Mouse (Mus musculus): ENCODE measurements at regions not wholly inside any gene's neighbourhood (a gene's known extent, or its start where the extent isn't known, plus 50 kb on each side); places are given as distances from the start of the nearest gene placed in this dataset.

GRCm38 (mm10) chr3:41302805-41303204 is 220.0 kb upstream of the Pgrmc2 start:
- no peak for DNase-seq (ENCODE audit: low read depth)

- no peak for DNase-seq (ENCODE audit: low read depth)
These were observed 215.9 kb upstream of the Pgrmc2 start for GRCm38 (mm10) chr3:41298776-41299175.

GRCm38 (mm10) chr3:41296152-41296809 is 213.4 kb upstream of the Pgrmc2 start:
- no peak for DNase-seq (ENCODE audit: low read depth)

- no peak for DNase-seq (ENCODE audit: low read depth)
These were observed 212.3 kb upstream of the Pgrmc2 start for GRCm38 (mm10) chr3:41295150-41295549.

GRCm38 (mm10) chr3:41290535-41291307 is 207.9 kb upstream of the Pgrmc2 start:
- no peak for DNase-seq (ENCODE audit: low read depth)

GRCm38 (mm10) chr3:41288735-41289134 is 205.9 kb upstream of the Pgrmc2 start:
- DNase-seq (ENCODE audit: low read depth), result no peak

- DNase-seq (ENCODE audit: low read depth), result no peak
These were observed 205.2 kb upstream of the Pgrmc2 start for GRCm38 (mm10) chr3:41288066-41288465.

- DNase-seq (ENCODE audit: low read depth), result no peak
These were observed 202.5 kb upstream of the Pgrmc2 start for GRCm38 (mm10) chr3:41285336-41285735.

- peak; percentile 28 for DNase-seq (ENCODE audit: low read depth)
These were observed 202.1 kb upstream of the Pgrmc2 start for GRCm38 (mm10) chr3:41284897-41285296.

- DNase-seq (ENCODE audit: low read depth), result no peak
These were observed 199.7 kb upstream of the Pgrmc2 start for GRCm38 (mm10) chr3:41282431-41283037.

- no peak for DNase-seq (ENCODE audit: low read depth)
These were observed 193.2 kb upstream of the Pgrmc2 start for GRCm38 (mm10) chr3:41276096-41276495.

- DNase-seq (ENCODE audit: low read depth), result no peak
These were observed 185.7 kb upstream of the Pgrmc2 start for GRCm38 (mm10) chr3:41268516-41268915.

GRCm38 (mm10) chr3:41266216-41266615 is 183.4 kb upstream of the Pgrmc2 start:
- DNase-seq (ENCODE audit: low read depth), result no peak

GRCm38 (mm10) chr3:41265399-41265798 is 182.6 kb upstream of the Pgrmc2 start:
- DNase-seq (ENCODE audit: low read depth), result no peak

GRCm38 (mm10) chr3:41258291-41258690 is 175.4 kb upstream of the Pgrmc2 start:
- no peak for DNase-seq (ENCODE audit: low read depth)

GRCm38 (mm10) chr3:41244960-41245359 is 162.1 kb upstream of the Pgrmc2 start:
- DNase-seq (ENCODE audit: low read depth), result no peak

GRCm38 (mm10) chr3:41241856-41242552 is 159.2 kb upstream of the Pgrmc2 start:
- no peak for DNase-seq (ENCODE audit: low read depth)

GRCm38 (mm10) chr3:41239801-41240200 is 157.0 kb upstream of the Pgrmc2 start:
- no peak for DNase-seq (ENCODE audit: low read depth)

GRCm38 (mm10) chr3:41239246-41239645 is 156.4 kb upstream of the Pgrmc2 start:
- no peak for DNase-seq (ENCODE audit: low read depth)

GRCm38 (mm10) chr3:41238046-41238445 is 155.2 kb upstream of the Pgrmc2 start:
- DNase-seq (ENCODE audit: low read depth), result no peak

- DNase-seq (ENCODE audit: low read depth), result no peak
These were observed 152.8 kb upstream of the Pgrmc2 start for GRCm38 (mm10) chr3:41235610-41236009.

- DNase-seq (ENCODE audit: low read depth), result no peak
These were observed 152.1 kb upstream of the Pgrmc2 start for GRCm38 (mm10) chr3:41234994-41235393.

- DNase-seq (ENCODE audit: low read depth), result no peak
These were observed 151.3 kb upstream of the Pgrmc2 start for GRCm38 (mm10) chr3:41234191-41234590.

All from c-Kit-positive CD71-negative TER-119-negative erythroid progenitor cells, embryonic 14.5 days (primary cell).